Mouse (Mus musculus): ENCODE measurements around the gene Psmd9. TPM values are rescaled to one million over a fixed set of nuclear protein-coding genes. Genes with fewer than 3 reads are reported as not detected.

The Psmd9 gene
- polyA plus RNA-seq, 1 experiment, result 87.0 TPM

DNA sequence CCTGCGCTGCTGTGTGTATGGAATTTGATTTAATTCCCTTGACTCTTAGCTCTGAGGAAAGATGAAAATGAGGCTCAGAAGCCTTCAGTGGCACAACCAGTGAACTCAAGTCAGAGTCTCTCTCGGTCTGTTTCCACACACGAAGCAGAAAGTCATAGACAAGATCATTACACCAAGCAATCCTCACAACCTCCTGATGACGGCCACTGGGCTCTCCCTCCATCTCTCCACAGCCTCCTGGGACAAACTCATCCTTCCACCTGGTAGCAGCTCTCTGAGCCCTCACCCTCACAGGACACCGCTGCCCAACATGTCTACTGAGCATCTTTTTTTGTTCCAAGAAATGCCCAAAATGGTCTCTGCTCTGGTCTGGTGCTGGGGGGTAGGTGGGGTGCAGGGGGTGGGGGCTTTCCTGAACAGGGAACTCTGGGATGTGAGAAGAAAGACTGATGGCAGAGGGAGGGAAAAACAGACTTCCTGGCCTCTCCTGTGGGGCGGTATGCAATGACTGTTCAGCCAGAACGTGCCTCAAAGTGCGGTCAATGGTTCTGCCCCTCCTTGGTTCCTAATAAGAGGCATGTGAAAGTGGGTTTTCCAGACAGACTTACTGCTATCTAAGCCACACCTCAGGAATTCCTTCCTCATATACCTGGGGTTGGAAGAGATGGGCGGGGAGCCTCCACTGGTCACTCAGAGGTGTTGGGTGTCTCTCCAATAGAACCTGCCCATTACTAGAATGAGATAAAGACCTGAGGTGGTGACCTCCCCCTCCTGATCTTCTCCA, 39.0 kb upstream of the Psmd9 start:
- H3K9me3 ChIP-seq, result no peaks in the 10 kb centered on the region
- H3K27me3 ChIP-seq (replicated peaks), result no peaks in the 10 kb centered on the region
- peaks cover 88% of the 10 kb centered on the region for H3K36me3 ChIP-seq (replicated peaks; ENCODE audit: low read length)
- H3K4me1 ChIP-seq, result peaks cover 100% of the 10 kb centered on the region
- TF ChIP-seq FLI1 (IDR thresholded peaks at IDR 0.05; ENCODE audit: low read length), result no peak
- no peak for TF ChIP-seq GATA1 (IDR thresholded peaks at IDR 0.05; ENCODE audit: borderline replicate concordance, low read length)
- peak overlapping the region; percentile 98 for H3K4me3 ChIP-seq (replicated peaks)

DNA sequence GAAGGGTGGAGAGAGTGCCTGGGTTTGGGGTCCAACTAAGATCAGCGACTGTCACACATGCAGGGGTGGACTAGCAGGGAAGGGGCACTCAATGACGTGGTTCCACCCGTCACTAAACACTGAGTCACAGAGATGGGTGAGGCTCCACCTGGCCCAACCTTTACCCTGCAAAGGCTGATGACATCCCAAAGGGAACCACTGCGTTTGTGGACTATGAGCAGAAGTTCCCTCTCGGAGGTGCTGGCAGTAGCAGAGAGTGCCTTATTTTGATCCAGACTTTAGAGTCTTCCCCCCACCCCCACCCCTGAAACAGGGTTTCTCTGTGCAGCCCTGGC, 38.4 kb upstream of the Psmd9 start:
- H3K4me3 ChIP-seq (replicated peaks), result peak overlapping the region; percentile 98
- H3K36me3 ChIP-seq (replicated peaks; ENCODE audit: low read length), result peaks cover 88% of the 10 kb centered on the region
- TF ChIP-seq GATA1 (IDR thresholded peaks at IDR 0.05; ENCODE audit: borderline replicate concordance, low read length) (no peak), FLI1 (IDR thresholded peaks at IDR 0.05; ENCODE audit: low read length) (no peak)
- H3K27me3 ChIP-seq (replicated peaks), result no peaks in the 10 kb centered on the region
- H3K4me1 ChIP-seq, result peaks cover 100% of the 10 kb centered on the region
- no peaks in the 10 kb centered on the region for H3K9me3 ChIP-seq

DNA sequence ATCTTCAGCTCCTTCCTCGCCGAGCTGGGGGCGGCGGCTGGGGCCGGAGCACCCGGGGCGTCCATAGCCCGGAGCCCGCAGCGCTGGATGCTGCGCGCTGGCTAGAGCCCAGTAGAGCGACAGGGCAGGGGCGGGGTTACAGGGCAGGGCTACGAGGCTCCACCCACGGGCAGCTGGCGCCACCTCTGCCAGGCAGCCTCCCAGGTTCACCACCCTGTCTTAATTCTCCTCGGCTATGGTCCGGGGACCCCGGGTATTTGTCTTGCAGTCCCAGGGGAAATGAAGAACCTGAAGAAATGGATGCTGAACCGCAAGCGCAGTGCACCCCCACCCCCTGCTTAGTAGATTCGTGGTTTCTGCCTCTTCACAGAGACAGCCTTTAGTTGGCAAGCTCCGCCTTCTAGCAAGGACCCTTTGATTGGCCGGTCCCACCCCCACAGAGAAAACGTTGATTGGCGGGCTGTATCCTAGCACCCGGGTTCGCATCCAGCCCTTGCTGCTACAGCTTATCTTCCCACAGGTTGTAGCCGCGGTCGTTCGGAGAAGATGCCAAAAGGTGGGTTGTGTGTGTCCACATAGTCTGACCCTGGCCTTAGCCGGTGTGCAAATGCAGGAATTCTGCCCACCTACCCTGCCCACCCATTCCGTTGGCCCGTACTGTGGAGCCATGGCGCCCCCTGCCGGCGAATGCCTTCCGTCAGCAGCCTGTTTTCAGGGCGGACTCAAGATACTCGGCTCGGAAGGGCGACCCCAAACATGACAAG, 36.7 kb upstream of the Psmd9 start, which contains the start of gene Rhof:
Rhof (minus strand) TSS at position 385 of the 764 bp plus-strand sequence.
- no peaks in the 10 kb centered on the region for H3K27me3 ChIP-seq (replicated peaks)
- H3K4me3 ChIP-seq (replicated peaks), result peak within 1 kb of the TSS; percentile 98
- peaks cover 100% of the 10 kb centered on the region for H3K4me1 ChIP-seq
- no peaks in the 10 kb centered on the region for H3K9me3 ChIP-seq
- peaks cover 89% of the 10 kb centered on the region for H3K36me3 ChIP-seq (replicated peaks; ENCODE audit: low read length)
- TF ChIP-seq GATA1 (IDR thresholded peaks at IDR 0.05; ENCODE audit: borderline replicate concordance, low read length) (no peak), FLI1 (IDR thresholded peaks at IDR 0.05; ENCODE audit: low read length) (no peak)

DNA sequence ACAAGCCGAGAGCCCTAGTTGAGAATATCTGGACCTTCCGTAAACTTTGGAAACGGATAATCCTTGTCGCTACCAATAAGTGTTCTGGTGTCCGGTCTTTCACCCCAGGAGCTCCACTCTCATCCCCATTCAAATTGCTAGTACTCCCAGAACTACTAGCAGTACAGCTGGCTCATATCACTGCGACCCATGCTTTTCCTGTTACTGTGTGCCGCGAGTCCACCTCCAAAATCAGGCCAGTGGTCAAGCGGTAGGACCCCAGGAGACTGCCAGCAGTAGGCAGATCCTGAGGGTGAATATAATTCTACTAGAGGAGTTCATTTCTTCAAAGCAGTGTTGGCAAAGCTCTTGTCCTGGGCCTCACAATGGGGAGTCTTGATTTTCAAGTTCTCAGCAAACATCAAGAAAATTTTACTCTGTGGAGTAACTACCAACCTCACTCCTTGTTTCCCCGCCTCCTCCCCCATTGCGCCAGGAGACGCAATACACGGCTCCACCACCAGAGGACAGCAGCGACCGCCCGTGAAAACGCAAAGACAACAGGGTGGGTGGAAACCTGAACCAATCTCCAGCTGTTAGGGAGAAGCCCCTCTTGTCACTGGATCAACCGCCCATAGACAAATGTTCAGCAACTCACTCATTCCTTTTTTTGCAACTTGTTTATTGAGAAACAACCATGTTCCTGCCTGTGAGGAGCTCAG, 36.0 kb upstream of the Psmd9 start:
- H3K4me1 ChIP-seq, result peaks cover 98% of the 10 kb centered on the region
- H3K27me3 ChIP-seq (replicated peaks), result no peaks in the 10 kb centered on the region
- no peak for TF ChIP-seq FLI1 (IDR thresholded peaks at IDR 0.05; ENCODE audit: low read length)
- TF ChIP-seq GATA1 (IDR thresholded peaks at IDR 0.05; ENCODE audit: borderline replicate concordance, low read length), result no peak
- no peaks in the 10 kb centered on the region for H3K9me3 ChIP-seq
- peak overlapping the region; percentile 98 for H3K4me3 ChIP-seq (replicated peaks)
- H3K36me3 ChIP-seq (replicated peaks; ENCODE audit: low read length), result peaks cover 86% of the 10 kb centered on the region

DNA sequence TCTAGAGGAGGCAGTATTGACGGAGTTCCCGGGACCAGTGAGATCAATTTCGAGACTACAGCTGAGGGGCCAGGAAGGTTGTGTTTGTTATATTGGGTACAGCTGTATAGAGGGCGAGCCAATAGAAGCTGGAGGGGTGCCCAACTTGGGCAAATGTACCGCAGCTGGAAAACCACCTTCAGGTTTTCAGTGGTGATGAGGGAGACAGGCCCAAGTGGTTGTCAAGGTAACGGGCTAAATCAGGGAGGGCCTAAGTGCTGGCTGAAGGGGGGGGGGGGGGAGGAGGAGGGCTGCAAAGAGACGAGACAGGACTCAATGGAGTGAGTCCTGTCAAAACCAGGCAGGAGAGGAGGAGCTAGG, 35.4 kb upstream of the Psmd9 start:
- Histone ChIP-seq H3K4me3 (replicated peaks) (peak overlapping the region; percentile 29), H3K36me3 (replicated peaks; ENCODE audit: low read length) (peaks cover 82% of the 10 kb centered on the region), H3K27me3 (replicated peaks) (no peaks in the 10 kb centered on the region), H3K9me3 (no peaks in the 10 kb centered on the region), H3K4me1 (peaks cover 96% of the 10 kb centered on the region)
- TF ChIP-seq GATA1 (IDR thresholded peaks at IDR 0.05; ENCODE audit: borderline replicate concordance, low read length) (no peak), FLI1 (IDR thresholded peaks at IDR 0.05; ENCODE audit: low read length) (no peak)

DNA sequence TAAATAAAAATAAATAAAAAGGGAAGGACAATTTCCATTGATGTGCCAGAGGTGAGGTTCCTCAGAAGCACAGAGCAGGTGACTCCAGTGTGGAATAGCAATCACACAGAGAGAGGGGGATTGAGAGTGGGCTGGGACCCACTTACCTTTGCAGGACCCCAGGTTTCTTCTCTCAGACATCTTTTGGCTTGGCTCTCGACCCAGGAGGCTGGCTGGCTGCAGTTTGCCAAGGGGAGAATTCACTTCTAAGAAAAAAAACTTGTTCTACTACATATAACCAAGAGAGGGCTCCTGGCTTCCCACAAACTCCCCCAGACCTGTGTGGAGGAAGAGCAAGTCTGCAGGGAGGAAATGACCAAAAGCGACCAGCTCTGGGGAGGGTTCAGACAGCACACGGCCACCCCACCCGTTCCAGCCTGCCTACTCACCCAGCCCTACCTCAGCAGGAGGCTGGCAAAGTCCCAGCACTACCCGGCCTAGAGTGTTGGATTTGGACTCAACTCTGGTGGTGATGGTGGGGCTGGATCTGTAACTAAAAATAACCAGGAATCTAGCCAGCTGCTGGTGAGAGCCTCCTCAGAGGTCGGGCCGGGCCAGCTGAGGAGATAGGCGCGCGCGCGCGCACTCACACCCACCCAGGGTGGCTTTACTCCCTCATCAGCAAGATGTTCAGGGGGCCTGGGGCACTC, 34.9 kb upstream of the Psmd9 start:
- no peak for TF ChIP-seq FLI1 (IDR thresholded peaks at IDR 0.05; ENCODE audit: low read length)
- no peaks in the 10 kb centered on the region for H3K9me3 ChIP-seq
- no peaks in the 10 kb centered on the region for H3K27me3 ChIP-seq (replicated peaks)
- H3K4me1 ChIP-seq, result peaks cover 92% of the 10 kb centered on the region
- H3K36me3 ChIP-seq (replicated peaks; ENCODE audit: low read length), result peaks cover 79% of the 10 kb centered on the region
- peak overlapping the region; percentile 96 for H3K4me3 ChIP-seq (replicated peaks)

DNA sequence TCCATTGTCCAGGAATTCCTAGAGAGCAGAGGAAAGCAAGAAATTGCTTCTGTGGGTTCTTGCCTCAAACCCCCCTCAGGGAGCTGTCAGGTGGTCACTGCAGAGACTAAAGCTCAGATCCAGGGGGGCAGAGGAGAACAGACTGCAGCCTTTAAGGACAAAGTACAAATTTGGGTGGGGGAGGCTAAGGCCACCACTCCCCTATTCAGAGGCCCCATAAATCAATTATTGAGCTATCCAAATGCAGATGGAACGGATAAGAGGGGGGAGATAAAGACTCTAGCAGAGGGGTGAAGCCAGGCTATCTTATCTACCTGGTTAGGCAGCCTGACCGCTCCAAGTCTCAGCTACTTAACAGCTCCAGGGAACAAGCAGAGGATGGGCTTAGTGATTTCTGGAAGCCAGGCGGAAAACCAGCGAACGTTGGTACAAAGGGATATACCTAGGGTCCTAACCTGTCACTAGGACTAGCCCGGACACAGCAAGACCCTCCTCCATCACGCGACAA, 34.3 kb upstream of the Psmd9 start:
- Histone ChIP-seq H3K36me3 (replicated peaks; ENCODE audit: low read length) (peaks cover 74% of the 10 kb centered on the region), H3K4me3 (replicated peaks) (peak overlapping the region; percentile 96), H3K9me3 (no peaks in the 10 kb centered on the region), H3K4me1 (peaks cover 87% of the 10 kb centered on the region), H3K27me3 (replicated peaks) (no peaks in the 10 kb centered on the region)
- no peak for TF ChIP-seq FLI1 (IDR thresholded peaks at IDR 0.05; ENCODE audit: low read length)
- TF ChIP-seq GATA1 (IDR thresholded peaks at IDR 0.05; ENCODE audit: borderline replicate concordance, low read length), result no peak

DNA sequence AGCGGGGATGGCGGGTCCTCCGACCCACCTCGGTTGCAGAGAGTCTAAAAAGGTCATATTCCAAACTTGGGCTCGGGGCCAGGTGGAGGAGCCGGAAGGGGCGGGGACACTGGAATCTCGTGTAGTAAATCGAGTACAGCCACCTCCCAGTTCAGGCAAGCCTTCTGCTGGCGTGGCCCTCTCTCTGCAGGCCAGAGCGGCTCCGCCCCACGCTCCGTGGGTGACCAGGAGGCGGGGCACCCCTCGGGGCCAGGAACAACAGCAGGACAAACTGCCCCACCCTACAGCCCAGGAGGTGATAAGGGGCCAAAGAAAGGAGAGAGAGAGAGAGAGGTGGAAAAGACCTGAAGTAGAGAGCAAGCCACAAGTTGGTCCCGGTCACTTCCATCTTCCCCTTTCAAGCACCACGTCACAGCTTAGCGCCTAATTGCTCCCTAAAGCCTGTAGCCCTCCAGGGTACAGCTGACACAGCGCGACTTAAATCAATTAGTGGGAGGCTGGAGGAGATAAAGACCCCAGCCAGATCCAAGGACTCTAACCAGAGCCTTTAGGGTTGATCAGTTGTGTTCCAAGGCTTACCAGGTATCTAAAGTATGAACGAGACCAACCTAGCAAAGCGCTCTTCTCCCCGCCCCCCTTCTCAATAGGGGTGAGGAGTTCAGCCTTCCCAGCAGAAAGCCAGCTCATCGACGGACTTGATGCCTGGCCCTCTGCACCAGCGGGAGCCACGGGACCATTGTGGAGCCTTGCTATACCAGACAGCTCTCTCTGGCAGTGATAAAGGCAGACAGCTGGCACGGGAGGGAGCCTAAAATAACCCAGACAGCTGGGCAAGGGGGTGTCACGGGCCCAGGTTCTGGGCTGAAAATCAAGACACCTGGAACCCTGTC, 33.5 kb upstream of the Psmd9 start:
- H3K36me3 ChIP-seq (replicated peaks; ENCODE audit: low read length), result peaks cover 66% of the 10 kb centered on the region
- H3K4me1 ChIP-seq, result peaks cover 79% of the 10 kb centered on the region
- no peaks in the 10 kb centered on the region for H3K27me3 ChIP-seq (replicated peaks)
- no peak for TF ChIP-seq GATA1 (IDR thresholded peaks at IDR 0.05; ENCODE audit: borderline replicate concordance, low read length)
- TF ChIP-seq FLI1 (IDR thresholded peaks at IDR 0.05; ENCODE audit: low read length), result no peak
- no peaks in the 10 kb centered on the region for H3K9me3 ChIP-seq
- H3K4me3 ChIP-seq (replicated peaks), result peak overlapping the region; percentile 96
